Mouse (Mus musculus): ENCODE results near the gene Slc17a4. TPM values are rescaled to one million over a fixed set of nuclear protein-coding genes. Genes with fewer than 3 reads are reported as not detected.
A peak's percentile ranks its signal among the peaks of the same experiment; 100 is the strongest.

Gene Slc17a4
- polyA plus RNA-seq (2012; rRNA removed), result 0.07 TPM in 1 of 2 replicates, not detected in the other

GRCm38 (mm10) chr13:23914376-23915167 lies at the start of gene Slc17a4:
TSS of gene Slc17a4 (minus strand) at chr13:23915009.
- H3K4me3 ChIP-seq (replicated peaks; ENCODE audit: extremely low read depth, low read depth, low read length), result no peak within 1 kb of the TSS
- no peak for DNase-seq
- no peak for TF ChIP-seq POLR2A (IDR thresholded peaks at IDR 0.05; ENCODE audit: borderline replicate concordance, extremely low read depth, low read depth, low read length)
- TF ChIP-seq CTCF (IDR thresholded peaks at IDR 0.05; ENCODE audit: insufficient read depth, low read length), result no peak
- H3K4me1 ChIP-seq (ENCODE audit: control insufficient read depth, insufficient read depth, low read length), result no peaks in the 10 kb centered on the region
- WGBS, result 65% methylated on average over 9 of the region's 9 CpGs

- Histone ChIP-seq H3K4me1 (ENCODE audit: control insufficient read depth, insufficient read depth, low read length) (no peaks in the 10 kb centered on the region), H3K4me3 (replicated peaks; ENCODE audit: extremely low read depth, low read depth, low read length) (no peak overlapping the region)
- TF ChIP-seq CTCF (IDR thresholded peaks at IDR 0.05; ENCODE audit: insufficient read depth, low read length) (no peak), POLR2A (IDR thresholded peaks at IDR 0.05; ENCODE audit: borderline replicate concordance, extremely low read depth, low read depth, low read length) (no peak)
- 20% methylated on average over 2 of the region's 2 CpGs for WGBS
- DNase-seq, result no peak
These were observed 45.0 kb upstream of the Slc17a4 start for GRCm38 (mm10) chr13:23959776-23960175.

GRCm38 (mm10) chr13:23950928-23951327 lies 36.1 kb upstream of the Slc17a4 start:
- peak; percentile 58 for TF ChIP-seq CTCF (IDR thresholded peaks at IDR 0.05; ENCODE audit: insufficient read depth, low read length)
- no peak for TF ChIP-seq POLR2A (IDR thresholded peaks at IDR 0.05; ENCODE audit: borderline replicate concordance, extremely low read depth, low read depth, low read length)
- Histone ChIP-seq H3K4me1 (ENCODE audit: control insufficient read depth, insufficient read depth, low read length) (no peaks in the 10 kb centered on the region), H3K4me3 (replicated peaks; ENCODE audit: extremely low read depth, low read depth, low read length) (no peak overlapping the region)
- peak; percentile 19 for DNase-seq
- WGBS, result 53% methylated on average over 3 of the region's 3 CpGs

GRCm38 (mm10) chr13:23949484-23950246 lies 34.9 kb upstream of the Slc17a4 start:
- DNase-seq, result no peak
- 68% methylated on average over 14 of the region's 14 CpGs for WGBS
- Histone ChIP-seq H3K4me3 (replicated peaks; ENCODE audit: extremely low read depth, low read depth, low read length) (no peak overlapping the region), H3K4me1 (ENCODE audit: control insufficient read depth, insufficient read depth, low read length) (no peaks in the 10 kb centered on the region)
- TF ChIP-seq POLR2A (IDR thresholded peaks at IDR 0.05; ENCODE audit: borderline replicate concordance, extremely low read depth, low read depth, low read length), result no peak
- no peak for TF ChIP-seq CTCF (IDR thresholded peaks at IDR 0.05; ENCODE audit: insufficient read depth, low read length)

GRCm38 (mm10) chr13:23946254-23946653 lies 31.4 kb upstream of the Slc17a4 start:
- no peak for DNase-seq
- H3K4me3 ChIP-seq (replicated peaks; ENCODE audit: extremely low read depth, low read depth, low read length), result no peak overlapping the region
- no peaks in the 10 kb centered on the region for H3K4me1 ChIP-seq (ENCODE audit: control insufficient read depth, insufficient read depth, low read length)
- 55% methylated on average over 2 of the region's 2 CpGs for WGBS
- TF ChIP-seq POLR2A (IDR thresholded peaks at IDR 0.05; ENCODE audit: borderline replicate concordance, extremely low read depth, low read depth, low read length) (no peak), CTCF (IDR thresholded peaks at IDR 0.05; ENCODE audit: insufficient read depth, low read length) (no peak)

- Histone ChIP-seq H3K4me3 (replicated peaks; ENCODE audit: extremely low read depth, low read depth, low read length) (no peak overlapping the region), H3K4me1 (ENCODE audit: control insufficient read depth, insufficient read depth, low read length) (no peaks in the 10 kb centered on the region)
- no peak for DNase-seq
- 54% methylated on average over 2 of the region's 2 CpGs for WGBS
- TF ChIP-seq CTCF (IDR thresholded peaks at IDR 0.05; ENCODE audit: insufficient read depth, low read length) (no peak), POLR2A (IDR thresholded peaks at IDR 0.05; ENCODE audit: borderline replicate concordance, extremely low read depth, low read depth, low read length) (no peak)
These were observed 28.1 kb upstream of the Slc17a4 start for GRCm38 (mm10) chr13:23942861-23943260.

- H3K4me1 ChIP-seq (ENCODE audit: control insufficient read depth, insufficient read depth, low read length), result no peaks in the 10 kb centered on the region
- no peak overlapping the region for H3K4me3 ChIP-seq (replicated peaks; ENCODE audit: extremely low read depth, low read depth, low read length)
- 65% methylated on average over 6 of the region's 6 CpGs for WGBS
- TF ChIP-seq CTCF (IDR thresholded peaks at IDR 0.05; ENCODE audit: insufficient read depth, low read length) (no peak), POLR2A (IDR thresholded peaks at IDR 0.05; ENCODE audit: borderline replicate concordance, extremely low read depth, low read depth, low read length) (no peak)
- no peak for DNase-seq
These were observed 25.5 kb upstream of the Slc17a4 start for GRCm38 (mm10) chr13:23940291-23940690.

GRCm38 (mm10) chr13:23938699-23939098 lies 23.9 kb upstream of the Slc17a4 start:
- H3K4me3 ChIP-seq (replicated peaks; ENCODE audit: extremely low read depth, low read depth, low read length), result no peak overlapping the region
- 94% methylated on average over 1 of the region's 1 CpGs for WGBS
- DNase-seq, result no peak
- TF ChIP-seq POLR2A (IDR thresholded peaks at IDR 0.05; ENCODE audit: borderline replicate concordance, extremely low read depth, low read depth, low read length) (no peak), CTCF (IDR thresholded peaks at IDR 0.05; ENCODE audit: insufficient read depth, low read length) (no peak)
- H3K4me1 ChIP-seq (ENCODE audit: control insufficient read depth, insufficient read depth, low read length), result no peaks in the 10 kb centered on the region

- TF ChIP-seq CTCF (IDR thresholded peaks at IDR 0.05; ENCODE audit: insufficient read depth, low read length), result no peak
- TF ChIP-seq POLR2A (IDR thresholded peaks at IDR 0.05; ENCODE audit: borderline replicate concordance, extremely low read depth, low read depth, low read length), result no peak
- Histone ChIP-seq H3K4me3 (replicated peaks; ENCODE audit: extremely low read depth, low read depth, low read length) (no peak within 1 kb of the TSS), H3K4me1 (ENCODE audit: control insufficient read depth, insufficient read depth, low read length) (no peaks in the 10 kb centered on the region)
- DNase-seq, result no peak
- WGBS, result 91% methylated on average over 10 of the region's 10 CpGs
These were observed 19.4 kb upstream of the Slc17a4 start, which contains the start of gene Hist1h2aa for GRCm38 (mm10) chr13:23934211-23934520. TSS of gene Hist1h2aa (plus strand) at chr13:23934462.
